Mouse (Mus musculus) 3T3-L1 (cell line): ENCODE results near the gene Tspan9.
A peak's percentile ranks its signal among the peaks of the same experiment; 100 is the strongest.

ENCODE experiments used
- DNase-seq: peaks from one replicate; pipeline ENCODE4 v3.0.0-alpha.2; 2015; ENCODE audit warnings: low read depth, low spot score

Gene Tspan9

DNA sequence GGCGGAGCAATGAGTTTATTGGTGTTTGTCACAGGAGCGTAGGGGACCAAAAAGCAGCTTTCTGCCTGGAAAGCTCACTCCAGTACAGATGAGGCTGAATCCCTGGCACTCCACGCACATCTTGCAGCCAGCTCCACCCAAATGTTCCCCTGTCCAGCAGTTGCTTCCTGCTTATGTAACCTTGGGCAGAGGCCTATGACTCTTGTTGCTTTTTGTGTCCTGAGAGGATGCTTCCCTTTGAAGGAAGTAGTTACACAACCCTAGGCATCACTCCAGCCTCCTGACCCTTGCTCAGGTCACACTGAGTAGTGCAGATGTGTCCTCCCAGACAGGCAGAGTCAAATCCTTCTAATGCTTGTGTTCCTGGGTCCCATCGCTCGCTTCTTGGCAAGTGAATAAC, 209.6 kb downstream of the Tspan9 start:
- no peak for DNase-seq

DNA sequence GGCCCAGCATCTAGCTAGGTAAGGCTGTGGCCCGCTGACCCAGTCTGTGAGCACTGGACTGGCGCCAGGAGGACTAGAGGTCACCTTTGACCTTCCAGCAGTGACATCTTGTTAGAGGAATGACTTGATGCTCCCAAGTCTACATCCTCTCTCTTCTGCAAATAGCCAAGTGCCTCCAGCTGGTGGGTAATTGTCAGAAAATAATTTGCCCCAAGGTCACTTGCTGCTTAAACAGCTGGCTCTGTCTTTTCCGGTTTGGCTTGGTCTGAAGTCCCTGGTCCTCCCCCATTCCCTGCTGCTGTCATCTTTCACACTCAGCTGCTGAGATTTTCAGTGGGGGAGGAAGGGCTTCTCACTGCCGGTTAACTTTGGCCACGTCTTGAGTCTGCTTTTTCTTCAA, 210.7 kb downstream of the Tspan9 start:
- DNase-seq: no peak

DNA sequence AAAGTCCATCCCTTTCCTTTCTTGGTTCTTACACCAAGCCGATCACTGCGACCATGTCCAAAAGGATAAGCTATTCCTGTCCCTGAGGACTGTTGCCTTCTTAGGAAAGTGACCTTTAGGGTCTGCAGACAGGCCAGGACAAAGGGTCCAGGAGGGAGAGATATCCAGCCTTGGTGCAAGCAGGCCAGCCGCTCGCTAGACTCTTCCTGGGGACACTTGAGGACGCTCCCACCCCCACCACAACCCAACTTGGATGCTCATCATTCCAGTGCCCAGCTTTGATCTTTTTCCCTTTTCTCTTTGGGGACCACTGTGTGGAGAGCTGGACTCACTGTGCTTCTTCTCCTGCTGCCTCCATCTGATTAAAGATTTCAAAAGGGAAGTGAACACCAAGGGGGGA, 214.7 kb downstream of the Tspan9 start:
- no peak for DNase-seq

DNA sequence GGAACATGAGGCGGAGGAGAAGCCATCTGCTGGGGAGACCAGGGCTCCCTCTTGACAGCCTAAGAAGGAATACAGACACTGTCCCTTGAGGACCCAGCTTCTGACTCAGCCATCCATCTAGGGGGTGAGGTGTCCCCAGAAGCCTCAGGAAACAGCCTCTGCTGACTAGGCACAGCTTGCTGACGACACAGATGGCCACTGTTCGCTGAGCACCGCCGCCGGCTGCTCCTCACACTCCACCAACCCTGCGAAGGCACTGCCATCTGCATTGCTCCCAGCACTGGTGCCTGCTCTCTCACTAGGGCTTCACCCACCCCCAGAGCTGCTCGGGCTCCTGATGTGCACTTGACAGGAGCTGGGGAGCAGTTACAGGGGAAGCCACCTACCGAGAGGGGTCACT, 217.5 kb downstream of the Tspan9 start:
- no peak for DNase-seq

DNA sequence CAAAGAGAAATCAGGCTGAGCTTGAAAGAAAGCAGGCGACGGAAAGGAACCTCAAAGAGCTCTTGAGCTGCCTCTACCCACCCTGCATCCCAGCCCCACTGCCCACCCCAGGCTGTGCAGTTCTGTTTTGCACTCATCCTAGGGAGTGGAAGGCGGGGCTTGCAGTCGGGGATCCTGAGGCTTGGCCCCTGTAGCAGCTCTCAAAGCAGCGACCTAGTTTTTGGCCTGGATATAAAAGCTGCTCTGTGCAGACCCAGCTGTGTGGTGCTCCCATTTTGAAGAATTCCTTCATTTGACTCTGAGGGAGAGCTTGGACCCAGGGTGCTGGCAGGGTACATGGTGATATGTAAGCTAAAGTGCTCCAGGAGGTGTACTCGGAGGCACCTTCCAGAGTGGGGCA, 218.6 kb downstream of the Tspan9 start:
- no peak for DNase-seq

DNA sequence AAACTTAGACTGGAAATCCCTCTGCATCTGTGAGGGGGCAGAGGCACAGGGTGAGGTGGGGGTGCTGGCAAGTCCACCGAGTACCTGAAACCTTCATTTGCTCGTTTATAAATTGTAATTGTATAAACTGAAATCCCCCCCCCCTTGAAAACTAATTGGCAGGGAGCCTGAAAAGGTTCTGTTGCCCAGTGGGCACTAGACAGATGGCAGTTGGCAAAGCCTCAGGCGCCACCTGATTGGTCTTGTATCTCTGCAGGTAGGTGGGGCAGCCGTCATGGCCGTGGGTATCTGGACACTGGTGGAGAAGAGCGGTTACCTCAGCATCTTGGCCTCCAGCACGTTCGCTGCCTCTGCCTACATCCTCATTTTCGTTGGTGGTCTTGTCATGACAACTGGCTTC, 220.1 kb downstream of the Tspan9 start:
- no peak for DNase-seq

DNA sequence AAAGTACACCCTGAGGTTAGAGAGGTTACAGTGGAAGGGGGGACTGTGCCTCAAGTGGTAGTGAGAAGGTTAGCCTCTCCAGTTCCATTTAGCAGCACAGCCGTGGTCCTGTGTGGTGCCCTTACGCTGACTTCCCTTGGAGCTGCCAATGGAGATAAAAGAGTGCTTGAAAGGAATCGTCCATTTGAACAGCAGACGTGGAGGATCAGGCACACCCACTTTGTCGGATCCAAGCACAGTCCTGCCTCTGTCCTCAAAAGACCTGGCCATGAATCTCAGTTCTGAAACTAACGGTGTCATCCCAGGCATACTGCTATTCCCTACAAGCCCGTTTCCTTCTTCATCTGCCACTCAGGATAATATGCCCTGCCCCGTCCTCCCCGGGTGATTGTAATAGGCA, 221.4 kb downstream of the Tspan9 start:
- no peak for DNase-seq

DNA sequence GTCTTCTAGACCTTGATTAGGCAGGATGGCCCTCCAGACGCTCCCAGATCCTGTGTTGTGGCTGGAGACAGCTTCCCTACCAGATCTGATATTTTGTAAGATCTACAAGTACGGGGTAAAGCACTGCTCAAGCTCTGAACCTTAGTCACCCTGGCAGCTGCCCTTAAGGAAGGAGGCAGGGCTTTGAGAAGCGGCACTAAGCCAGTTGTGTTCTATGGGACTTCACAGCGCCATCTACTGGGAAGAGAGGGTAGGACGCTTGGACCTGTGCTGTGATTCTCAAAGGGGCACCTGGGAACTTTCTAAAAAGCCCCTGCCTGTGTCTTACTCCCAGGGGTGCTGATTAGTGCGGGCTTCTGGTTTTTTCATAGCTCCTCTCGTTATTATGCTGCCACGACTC, 222.7 kb downstream of the Tspan9 start:
- peak; percentile 95 for DNase-seq

DNA sequence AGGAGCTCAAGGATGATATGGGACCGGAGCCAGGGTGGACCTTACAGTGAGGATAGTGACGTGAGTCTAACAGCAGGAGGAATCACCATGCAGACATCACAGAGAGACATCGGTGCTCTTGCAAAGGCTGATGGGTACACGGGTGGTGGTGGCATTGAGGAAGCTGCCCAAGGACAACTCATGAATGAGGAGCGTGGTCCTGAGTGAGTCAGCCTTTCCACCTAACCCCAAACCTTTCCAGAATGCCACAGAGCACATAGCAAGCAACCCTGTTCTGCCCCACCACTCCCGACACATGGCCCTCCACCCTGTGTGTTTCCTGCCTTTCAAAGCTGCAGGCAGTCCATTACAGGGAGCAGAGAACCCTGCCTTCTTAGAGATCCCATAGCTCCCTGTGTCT, 223.9 kb downstream of the Tspan9 start:
- DNase-seq: peak; percentile 47

DNA sequence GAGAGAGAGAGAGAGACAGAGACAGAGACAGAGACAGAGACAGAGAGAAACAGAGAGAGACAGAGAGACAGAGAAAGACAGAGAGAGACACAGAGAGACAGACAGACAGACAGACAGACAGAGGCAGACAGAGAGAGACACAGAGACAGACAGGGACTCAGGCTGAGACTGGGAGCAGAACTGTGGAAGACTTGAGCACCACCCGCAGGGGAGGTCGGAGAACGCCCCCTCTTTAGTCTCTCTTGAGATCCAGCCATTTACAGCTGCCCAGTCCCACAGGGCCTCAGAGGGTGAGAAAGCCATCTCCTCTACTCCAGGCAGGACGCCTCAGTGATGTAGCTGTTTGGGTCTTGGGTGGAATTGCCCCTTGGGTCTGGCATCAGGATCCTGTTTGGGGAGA, 225.7 kb downstream of the Tspan9 start:
- peak; percentile 28 for DNase-seq

DNA sequence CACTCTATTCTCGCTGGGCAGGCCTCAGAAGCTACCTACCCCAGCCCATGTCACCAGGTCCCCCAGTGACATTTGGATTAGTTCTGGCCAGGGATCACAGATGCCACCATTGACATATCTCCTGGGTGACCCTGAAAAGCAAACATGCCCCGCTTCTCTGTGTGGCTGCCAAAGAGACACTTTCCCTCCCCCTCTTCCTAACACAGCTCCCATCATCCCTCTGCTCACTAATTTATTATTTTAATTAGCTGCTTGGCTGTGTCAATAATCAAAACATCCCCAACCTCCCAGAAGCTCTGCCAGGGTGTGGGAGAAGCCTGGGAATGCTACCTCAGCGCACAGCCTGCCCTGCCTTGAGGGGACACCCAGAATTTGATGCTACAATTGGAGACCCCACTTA, 226.4 kb downstream of the Tspan9 start:
- DNase-seq: no peak

DNA sequence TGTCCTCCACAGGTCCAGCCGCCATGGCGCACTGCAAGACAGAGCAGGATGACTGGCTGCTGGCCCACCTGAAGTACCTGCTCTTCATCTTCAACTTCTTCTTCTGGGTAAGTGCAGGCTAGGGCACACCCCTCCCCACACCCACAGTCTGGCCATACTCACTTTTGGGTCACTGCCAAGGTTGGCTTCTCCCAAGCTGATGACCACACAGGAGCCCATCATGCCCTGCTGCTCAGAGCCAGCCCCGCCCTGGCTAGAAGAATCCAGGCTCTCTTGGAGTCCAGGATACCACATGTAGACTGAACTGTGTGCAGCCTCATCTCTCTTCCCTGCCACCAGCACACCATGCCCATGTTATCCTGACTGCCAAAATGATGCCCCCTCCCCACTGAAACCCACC, 230.5 kb downstream of the Tspan9 start:
- DNase-seq: peak; percentile 33

DNA sequence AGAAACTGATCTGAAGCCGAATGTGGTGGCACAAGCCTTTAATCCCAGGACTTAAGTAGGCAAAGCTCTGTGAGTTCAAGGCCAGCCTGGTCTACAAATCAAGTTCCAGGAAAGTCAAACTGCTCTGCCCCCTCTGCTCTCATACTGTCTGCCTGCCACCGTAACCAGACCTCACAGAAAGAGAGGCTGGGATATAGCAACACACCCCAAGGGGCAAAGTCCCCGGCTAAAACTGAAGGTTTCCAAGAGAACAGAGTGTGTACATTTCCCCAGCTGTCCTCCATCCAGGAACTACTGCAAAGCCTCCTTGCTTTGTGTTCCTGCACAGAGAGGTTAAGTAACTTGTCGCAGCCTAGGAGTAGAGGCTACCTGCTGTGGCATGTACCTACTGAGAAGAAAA, 231.7 kb downstream of the Tspan9 start:
- DNase-seq: no peak
